Mouse (Mus musculus): ENCODE data around the gene Btbd6. TPM values are rescaled to one million over a fixed set of nuclear protein-coding genes. Genes with fewer than 3 reads are reported as not detected.

The Btbd6 gene
- total RNA-seq (2015) (7.7 and 9.5 TPM in 2 replicates), total RNA-seq (2017) (5.2 and 6.4 TPM in 2 replicates)

DNA sequence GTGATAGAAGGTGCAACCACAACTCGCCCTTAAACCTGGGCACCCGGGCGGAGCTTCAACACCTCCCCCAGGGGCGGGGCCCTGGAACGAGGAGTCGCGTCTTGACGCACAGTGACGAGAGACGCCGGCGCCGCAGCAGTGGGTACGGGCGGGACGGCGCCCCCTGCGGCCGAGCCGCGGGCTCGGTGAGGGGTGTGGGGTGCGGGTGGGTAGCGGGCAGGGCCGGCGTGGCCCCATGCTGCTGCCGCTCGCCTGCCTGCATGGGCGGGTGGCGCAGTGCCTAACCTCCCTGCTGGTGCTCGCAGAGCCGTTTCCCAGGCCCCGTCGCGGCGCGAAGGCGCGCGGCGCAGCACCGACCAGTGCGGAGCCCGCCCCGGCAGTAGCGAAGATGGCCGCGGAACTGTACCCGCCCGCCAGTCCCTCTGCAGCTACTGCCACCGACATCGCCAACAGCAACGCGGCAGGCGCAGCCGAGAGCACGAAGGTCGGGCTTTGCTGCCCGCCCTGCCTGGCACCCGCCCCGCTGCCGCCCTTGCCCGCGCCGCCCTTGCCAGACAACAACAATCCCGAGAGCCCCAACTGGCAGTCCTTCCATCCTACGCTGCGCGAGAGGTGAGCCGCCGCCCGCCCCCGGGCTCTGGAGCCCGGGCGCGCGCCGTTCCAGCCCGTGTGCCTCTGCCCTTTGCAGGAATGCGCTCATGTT lies at the start of gene Btbd6:
TSS of gene Btbd6 (plus strand) at position 112 of the 703 bp plus-strand sequence.
- ATAC-seq (replicated peaks; ENCODE audit: poor library complexity): peak; percentile 89

GRCm38 (mm10) chr12:112927265-112927664 lies 49.0 kb upstream of the Btbd6 start:
- ATAC-seq (replicated peaks; ENCODE audit: poor library complexity): no peak

- peak; percentile 26; the same call in 1 of the 2 replicates for ATAC-seq (replicated peaks; ENCODE audit: poor library complexity)
Observed at GRCm38 (mm10) chr12:112928401-112929241, 47.7 kb upstream of the Btbd6 start.

GRCm38 (mm10) chr12:112929562-112930352 lies 46.5 kb upstream of the Btbd6 start, which contains the start of gene Jag2:
Jag2 (minus strand) TSS chr12:112929776.
- ATAC-seq (replicated peaks; ENCODE audit: poor library complexity): peak; percentile 38

DNA sequence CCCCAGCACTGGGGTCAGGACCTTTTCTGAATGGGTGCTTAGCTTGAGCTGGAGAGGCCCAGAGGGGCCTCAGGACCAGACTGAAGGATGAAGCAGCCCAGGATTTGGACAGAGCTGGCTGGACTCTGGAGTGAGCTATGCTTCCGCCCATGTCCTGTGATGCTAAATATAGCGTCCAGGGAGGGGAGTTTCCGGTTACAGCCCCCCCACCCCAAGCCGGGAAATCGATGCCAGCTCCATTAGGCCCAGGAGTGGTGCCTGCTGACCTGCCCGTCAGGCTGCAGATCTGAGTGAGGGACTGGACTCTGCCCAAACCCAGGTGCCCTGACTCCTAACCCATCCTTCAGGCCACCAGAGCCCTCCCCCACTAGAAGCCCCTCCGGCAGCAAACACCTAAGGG lies 43.6 kb upstream of the Btbd6 start:
- ATAC-seq (replicated peaks; ENCODE audit: poor library complexity): no peak

DNA sequence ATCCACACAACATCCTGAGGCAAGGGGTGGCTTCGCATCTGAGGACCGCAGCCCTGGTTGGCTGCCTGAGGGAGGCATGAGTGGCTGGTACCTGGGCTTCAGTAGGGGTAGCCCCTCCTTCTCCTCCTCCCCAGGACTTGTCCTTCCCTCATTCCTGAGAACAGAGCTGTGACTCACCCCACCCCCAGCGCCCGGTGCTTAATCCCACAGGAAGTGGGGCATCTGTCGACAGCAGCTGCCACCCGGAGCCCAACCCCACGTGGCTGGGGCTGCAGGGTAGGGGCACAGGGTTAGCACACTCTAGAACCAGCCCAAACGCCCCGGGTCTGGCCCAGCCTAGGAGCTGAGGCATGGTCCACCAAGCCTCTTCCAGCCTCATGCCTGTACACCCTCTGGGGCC lies 38.4 kb upstream of the Btbd6 start:
- no peak for ATAC-seq (replicated peaks; ENCODE audit: poor library complexity)

DNA sequence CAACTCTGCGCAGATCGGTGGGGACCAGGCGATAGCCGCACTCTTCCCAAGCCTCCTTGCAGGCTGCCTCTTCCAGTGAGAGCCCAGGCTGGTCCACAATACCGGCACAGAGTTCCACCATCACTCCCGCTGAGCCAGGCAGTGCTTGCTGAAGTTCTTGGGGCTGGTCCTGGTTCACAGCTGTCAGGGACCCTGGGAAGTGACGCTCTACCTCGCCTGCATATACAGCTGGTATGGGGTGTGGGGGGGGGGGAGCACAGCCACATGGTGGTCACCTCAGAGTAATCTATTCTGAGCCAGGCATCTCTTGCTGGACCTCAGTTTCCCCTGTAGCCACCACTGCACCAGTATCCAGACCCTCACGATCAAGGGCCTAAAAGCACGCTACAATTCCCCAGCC lies 37.9 kb upstream of the Btbd6 start:
- no peak for ATAC-seq (replicated peaks; ENCODE audit: poor library complexity)

GRCm38 (mm10) chr12:112938873-112939565 lies 37.3 kb upstream of the Btbd6 start:
- ATAC-seq (replicated peaks; ENCODE audit: poor library complexity): peak; percentile 43

DNA sequence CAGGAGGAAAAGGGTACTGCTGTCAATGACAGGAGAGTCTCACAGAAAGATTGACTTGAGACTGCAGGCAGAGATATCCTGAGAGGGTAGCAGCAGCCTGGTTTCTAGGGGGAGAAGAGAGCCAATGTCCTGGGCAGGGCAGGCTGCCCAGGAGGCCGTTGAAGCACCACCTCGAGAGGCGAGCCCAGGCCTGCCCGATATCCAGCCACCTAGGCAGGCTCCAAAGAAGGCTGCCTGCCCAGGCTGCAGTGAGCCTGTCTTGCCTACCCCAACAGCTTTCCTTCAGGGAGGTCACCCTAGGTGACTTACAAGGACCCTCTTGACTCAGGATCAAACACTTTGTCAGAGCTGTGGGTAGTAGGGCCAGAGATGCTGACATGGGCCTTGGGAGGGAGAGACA lies 36.0 kb upstream of the Btbd6 start:
- ATAC-seq (replicated peaks; ENCODE audit: poor library complexity): no peak

GRCm38 (mm10) chr12:112940710-112941109 lies 35.6 kb upstream of the Btbd6 start:
- ATAC-seq (replicated peaks; ENCODE audit: poor library complexity): no peak

GRCm38 (mm10) chr12:112941156-112941775 lies 35.0 kb upstream of the Btbd6 start:
- ATAC-seq (replicated peaks; ENCODE audit: poor library complexity): peak; percentile 5; the same call in 1 of the 2 replicates

DNA sequence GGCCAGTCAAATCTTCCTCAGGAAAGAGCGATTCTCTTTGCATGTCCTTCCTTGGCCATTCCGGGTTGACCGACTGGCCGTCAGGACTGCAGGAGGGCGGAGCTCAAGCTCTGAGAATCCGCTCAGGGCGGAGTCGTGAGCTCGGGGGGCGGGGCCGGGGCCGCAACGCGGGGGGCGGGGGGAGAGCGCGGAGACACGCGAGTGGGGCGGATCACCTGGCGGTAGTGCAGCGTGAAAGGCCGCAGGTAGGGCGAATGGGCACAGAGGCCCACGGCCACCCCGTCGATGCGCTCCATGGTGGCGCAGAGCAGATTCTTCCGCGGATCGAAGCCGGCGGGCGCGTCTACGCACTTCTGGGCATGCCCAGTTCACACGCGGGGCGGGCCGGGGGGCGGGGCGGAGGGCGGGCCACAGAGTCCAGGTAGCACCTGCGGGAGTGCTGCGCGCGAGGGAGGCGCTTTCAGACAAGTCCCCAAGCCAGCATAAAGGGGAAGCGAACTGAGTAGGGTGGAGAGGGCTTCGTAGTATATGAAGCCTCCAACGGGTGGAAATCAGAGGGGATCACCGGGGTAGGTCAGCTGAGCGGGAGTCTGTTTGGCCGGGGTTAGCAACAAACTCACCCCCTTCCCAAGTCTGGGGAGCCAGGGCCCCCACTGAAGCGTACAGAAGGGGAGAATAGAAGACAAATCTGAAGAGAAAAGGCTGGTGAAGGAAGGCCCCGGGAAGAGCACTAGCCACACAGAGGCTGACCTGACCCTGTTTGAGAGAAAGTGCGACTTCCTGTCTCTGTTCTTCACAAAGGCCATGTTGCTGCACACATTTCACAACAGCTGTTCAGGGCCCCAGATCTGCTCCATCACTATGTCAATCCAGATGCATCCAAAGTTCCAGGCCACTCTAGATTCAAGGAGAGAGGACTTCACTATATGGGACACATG lies 34.2 kb upstream of the Btbd6 start, which contains the start of gene Nudt14:
TSS of gene Nudt14 (minus strand) at position 349 of the 938 bp plus-strand sequence.
- ATAC-seq (replicated peaks; ENCODE audit: poor library complexity): peak; percentile 63

DNA sequence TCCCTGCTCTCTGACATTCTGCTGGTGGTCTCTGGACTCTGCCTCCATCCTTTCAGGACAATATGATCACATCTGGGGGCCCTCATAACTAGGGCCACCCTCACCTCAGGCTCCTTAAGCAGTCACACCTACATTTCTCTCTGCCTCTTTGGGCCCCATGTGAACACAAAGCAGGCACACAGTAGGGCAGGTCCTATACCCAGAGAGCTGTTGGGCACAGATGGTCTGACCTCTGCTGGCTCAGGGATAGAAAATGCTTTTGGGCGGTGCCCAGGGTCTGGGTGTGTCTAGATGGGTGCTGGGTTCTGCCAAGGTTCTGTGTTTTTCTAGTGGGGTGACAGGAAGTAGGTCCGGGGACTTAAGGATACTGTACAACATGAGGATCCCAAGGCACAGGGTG lies 32.6 kb upstream of the Btbd6 start:
- ATAC-seq (replicated peaks; ENCODE audit: poor library complexity): no peak

GRCm38 (mm10) chr12:112947307-112947706 lies 29.0 kb upstream of the Btbd6 start:
- ATAC-seq (replicated peaks; ENCODE audit: poor library complexity): peak; percentile 39

GRCm38 (mm10) chr12:112950040-112950760 lies 26.1 kb upstream of the Btbd6 start:
- peak; percentile 73 for ATAC-seq (replicated peaks; ENCODE audit: poor library complexity)

DNA sequence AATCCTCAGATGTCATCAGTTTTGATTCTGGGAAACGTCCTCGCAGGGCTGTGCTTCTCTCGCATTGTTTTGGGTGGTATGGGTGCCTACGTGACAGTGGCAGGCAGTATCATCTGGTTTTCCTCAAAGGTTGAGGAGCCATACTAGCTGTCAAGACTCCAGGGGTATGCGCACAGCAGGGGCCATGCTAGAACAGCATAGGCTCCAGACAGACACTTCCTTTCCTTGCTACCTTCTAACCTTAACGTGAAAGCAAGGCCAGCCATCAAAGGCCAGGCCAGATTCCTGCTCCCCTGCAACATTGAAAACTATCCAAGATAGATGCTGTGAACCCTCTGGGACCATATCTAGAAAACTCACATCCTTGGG lies 25.5 kb upstream of the Btbd6 start:
- no peak for ATAC-seq (replicated peaks; ENCODE audit: poor library complexity)

- no peak for ATAC-seq (replicated peaks; ENCODE audit: poor library complexity)
Observed at GRCm38 (mm10) chr12:112951150-112951842, 25.0 kb upstream of the Btbd6 start.

DNA sequence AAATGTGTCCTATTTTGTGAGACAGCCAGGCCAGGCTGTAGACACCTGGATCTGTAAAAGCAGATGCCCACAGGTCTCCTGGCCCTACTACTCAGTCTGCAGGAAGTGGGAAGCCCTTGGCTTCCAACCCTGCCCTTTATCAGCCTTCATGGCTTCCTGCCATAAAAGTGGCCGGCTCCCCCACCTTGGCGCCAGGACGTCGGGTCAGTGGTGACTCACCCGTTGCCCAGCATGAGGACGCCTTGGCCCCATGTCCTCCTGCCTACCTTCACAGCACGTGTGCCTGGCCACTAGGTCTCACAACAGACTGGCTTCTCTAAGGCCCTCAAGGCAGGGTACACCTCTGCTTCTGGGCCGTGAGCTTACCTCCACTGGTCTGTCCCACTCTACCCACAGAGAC lies 23.8 kb upstream of the Btbd6 start:
- no peak for ATAC-seq (replicated peaks; ENCODE audit: poor library complexity)
